Mouse (Mus musculus) layer of hippocampus, adult 9-11 months (tissue): ENCODE measurements around the gene Diras2.

Experiments used
- DNase-seq: peaks from one replicate; pipeline ENCODE4 v3.0.0; 2022

Diras2 gene

GRCm38 (mm10) chr13:52551275-52551674, 20.2 kb upstream of the Diras2 start:
- no peak for DNase-seq

GRCm38 (mm10) chr13:52550690-52551193, 19.7 kb upstream of the Diras2 start:
- DNase-seq = no peak

DNA sequence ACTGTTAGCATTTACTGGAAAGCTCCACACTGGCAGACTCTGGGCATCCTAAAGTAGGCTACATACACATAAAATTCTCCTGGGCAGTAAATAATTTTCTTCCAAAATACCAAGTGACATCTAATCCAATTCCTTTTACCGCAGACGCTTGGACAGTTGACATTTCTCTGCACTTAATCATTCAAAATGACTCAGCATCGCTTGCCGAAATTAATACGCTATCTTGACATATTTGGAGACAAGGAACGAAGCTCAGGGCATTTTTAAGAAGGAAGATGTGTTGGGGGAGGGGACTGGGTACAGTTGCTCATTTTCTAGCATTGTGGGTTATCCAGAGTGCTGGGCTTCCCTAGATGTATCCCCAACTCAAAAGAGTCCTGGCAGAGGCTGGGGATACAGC, 15.2 kb upstream of the Diras2 start:
- DNase-seq = no peak

DNA sequence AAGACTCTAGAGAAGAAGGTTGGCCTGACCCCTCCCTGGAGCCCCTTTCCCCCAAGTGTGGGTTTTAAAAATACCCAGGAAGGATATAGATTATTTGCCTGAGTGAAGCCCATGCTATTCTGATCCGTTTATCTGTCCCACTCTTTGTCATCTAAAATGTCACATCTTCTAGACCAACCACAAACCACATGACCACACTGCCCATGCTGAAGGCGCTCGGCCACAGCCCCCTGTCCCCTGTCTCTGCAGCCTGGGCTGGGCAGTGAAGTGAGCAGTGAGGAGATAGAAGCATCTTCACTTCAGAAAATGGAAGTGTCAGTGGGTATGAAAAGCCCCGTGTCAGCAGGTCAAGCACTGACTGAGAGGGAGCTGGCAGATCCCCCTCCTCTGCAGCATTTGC, 11.6 kb upstream of the Diras2 start:
- DNase-seq = no peak

DNA sequence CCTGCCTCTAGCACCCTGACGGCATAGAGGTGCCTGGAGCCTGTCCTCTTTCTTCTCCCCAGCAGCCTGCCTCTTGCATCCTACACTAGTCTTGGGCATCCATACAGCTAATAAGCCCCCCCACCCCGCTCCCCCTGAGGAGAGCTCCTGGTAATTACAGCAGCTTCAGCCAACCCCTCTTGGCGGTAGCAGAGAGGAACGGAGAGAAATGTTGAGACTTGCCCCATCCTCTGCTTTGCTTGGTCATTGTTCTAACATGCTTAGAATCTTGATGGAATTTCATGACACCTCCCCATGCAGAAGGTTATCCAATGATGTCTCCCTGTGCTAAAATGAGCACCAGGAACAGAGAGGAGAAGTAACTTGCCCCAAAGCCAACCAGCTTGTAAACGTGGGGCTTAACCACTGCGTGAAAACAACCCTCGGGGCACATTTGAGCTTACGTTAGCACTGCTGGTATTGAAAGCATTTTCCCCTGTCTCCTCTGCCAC, 11.0 kb upstream of the Diras2 start:
- DNase-seq = no peak

GRCm38 (mm10) chr13:52541385-52542035, 10.4 kb upstream of the Diras2 start:
- no peak for DNase-seq

- no peak for DNase-seq
These were observed 8.4 kb upstream of the Diras2 start for GRCm38 (mm10) chr13:52539461-52539860.

- DNase-seq = no peak
These were observed 7.6 kb upstream of the Diras2 start for GRCm38 (mm10) chr13:52538588-52539116.

DNA sequence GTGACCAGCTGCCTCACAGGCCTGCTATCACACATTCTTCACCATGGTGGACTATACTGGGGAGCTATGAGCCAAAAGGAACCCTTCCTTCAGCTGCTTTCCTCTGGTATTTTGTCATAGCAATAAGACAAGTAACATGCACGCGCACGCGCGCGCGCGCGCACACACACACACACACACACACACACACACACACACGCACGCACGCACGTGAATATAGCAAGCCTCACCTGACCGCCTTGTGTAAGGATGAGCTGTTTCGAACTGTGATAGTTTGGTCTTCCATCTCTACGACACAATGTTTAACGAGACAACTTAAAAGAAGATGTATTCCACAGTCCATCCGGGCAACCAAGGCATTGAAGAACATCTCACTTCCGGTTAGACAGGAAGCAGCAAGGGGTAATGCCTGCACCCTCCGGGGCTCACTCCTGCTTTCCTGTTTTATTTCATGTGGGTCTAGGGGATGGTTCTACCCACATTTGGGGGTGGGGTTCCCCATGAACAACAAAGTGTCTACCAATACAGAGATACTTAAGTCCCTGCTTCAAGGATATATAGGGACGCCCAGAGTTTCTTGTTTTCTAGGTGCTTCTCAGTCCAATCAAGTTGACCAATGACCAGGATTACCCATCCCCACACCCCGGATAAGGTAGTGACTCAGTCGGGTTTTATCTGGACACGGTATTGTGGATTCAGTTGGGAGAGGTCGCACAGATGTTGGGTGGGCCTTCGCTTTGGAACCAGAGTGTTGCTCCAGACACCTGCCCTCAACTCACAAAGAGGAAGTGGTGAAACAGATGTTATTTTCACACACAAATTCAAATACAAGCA, 6.9 kb upstream of the Diras2 start:
- no peak for DNase-seq

DNA sequence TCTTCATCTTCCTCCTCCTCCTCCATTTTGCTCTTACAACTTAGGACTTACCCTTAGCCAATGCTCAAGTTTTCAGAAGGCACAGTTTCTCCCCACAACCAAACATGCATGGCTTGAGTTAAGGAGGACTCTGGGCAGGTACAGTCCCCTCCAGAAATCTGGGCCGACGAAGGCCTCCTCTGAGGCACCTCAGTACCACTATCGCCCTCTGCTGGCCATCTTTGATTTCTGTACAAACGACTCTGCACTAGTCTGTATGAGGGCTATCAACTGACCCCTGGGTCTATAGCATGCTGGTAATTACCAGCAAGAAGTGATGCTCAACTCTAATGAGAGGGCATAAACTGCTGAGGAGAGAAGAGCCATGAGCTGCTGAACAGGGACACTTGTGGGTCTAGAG, 4.5 kb upstream of the Diras2 start:
- DNase-seq = no peak

GRCm38 (mm10) chr13:52533644-52534043, 2.6 kb upstream of the Diras2 start:
- DNase-seq = no peak

- DNase-seq = peak; percentile 92
These were observed 802 bp downstream of the Diras2 start for GRCm38 (mm10) chr13:52530008-52530945.

DNA sequence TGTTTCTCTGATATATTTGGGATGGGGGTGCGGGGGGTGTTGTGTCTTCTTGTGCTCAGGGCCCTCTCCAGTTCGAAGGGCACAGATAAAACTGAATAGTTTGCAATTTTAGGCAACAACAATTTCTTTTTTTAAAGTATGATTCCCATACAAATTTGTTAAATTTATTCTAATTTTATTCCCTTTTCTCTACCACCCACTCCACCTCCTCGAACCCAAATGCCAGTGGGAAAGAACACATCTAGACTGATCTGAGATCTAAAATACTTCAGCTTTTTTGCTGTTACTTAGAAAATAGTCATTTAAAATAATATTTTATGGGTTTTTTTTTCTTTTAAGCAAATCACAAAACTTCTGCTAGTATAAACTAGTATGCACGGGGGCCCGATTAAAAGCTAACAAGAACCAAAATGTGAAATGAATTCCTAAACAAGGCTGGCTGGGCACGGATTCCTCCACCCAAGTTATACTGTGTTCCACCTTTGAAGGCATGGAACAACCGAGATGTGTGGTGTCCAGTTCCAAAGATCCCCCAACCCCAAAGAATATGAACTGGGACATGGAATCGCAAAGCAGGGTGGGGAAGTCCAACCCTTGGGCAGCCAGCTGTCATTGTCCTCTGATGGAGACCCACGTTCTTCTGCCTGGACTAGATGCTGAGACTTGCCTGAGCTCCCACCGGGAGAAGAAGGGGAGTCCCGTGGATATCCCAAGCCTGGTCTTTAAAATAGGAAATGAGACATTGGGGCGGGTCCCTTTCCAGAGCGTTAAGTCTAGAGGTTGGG, 1.7 kb downstream of the Diras2 start:
- DNase-seq = no peak

DNA sequence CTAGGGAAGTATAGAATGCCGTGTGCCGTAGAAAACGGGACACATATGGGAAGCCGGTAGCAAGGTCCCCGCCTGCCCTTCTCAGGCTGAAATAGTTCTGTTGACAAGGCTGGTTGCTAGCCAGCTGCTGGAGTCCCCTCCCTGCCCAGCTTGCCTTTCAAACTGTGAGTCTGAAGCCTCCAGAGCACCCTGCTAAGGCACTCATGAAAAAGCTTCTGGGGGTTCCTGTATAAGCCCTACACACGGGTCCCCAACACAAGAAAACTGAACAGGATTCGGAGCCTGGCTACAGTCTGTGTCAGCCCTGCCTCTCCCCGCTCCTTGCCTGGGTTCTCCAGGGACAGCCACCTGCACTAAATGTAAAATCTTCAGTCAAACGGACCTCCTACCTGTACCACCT, 2.3 kb downstream of the Diras2 start:
- peak; percentile 44 for DNase-seq

DNA sequence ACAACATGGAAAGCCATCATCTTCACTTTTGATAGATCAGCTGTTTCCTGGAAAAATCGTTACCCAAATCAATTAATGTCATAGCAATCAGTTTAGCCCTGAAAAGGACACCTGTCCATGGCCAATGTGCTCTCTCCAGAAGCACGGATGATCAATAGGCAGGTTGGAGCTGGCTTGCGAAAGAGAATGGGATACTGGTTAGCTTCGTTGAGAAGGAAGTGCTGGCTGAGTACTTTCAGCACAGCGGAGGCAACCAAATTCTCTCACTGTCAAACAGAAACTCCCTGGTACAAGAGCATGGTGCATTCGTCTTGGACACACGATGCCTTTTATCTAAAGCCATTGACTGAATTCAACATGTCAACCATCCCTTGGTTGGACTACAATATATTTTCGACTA, 2.8 kb downstream of the Diras2 start:
- DNase-seq = no peak

GRCm38 (mm10) chr13:52526249-52527035, 4.6 kb downstream of the Diras2 start:
- no peak for DNase-seq

DNA sequence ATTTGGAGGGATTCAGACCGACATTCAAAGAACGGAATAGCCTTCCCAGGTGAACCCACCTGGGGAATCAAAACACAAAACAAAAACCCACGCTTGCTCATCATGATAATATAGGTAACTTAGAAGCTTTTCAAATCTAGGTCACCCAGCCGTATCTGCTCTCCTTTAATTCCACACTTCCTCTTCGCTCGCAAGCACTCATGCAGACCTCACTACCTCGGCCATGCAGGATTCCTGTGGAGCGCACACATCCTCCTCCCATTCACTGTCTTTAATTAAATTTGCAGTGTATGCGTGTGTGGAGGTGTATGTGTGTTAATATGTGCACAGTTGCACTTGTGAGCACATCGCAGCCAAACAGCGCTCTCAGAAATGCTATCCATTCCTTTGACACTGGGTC, 6.8 kb downstream of the Diras2 start:
- no peak for DNase-seq

DNA sequence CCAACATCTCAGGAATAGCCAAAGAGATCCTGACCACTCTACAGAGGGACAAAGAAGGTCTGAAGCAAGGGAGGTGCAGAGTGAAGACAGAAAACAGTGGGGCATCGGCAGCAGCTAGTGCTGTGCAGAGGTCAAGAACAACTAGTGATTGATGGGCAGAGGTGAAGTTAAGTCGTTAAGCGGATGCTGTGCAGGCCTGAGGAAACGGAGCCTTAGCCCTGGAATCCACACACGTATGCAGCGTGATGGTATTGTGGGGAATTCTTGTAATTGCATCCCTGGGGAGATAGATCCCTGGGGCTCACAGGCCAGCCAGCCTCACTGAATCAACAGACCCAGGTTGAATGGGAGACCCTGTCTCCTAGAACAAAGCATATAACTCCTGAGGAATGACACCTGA, 9.9 kb downstream of the Diras2 start:
- DNase-seq = no peak

DNA sequence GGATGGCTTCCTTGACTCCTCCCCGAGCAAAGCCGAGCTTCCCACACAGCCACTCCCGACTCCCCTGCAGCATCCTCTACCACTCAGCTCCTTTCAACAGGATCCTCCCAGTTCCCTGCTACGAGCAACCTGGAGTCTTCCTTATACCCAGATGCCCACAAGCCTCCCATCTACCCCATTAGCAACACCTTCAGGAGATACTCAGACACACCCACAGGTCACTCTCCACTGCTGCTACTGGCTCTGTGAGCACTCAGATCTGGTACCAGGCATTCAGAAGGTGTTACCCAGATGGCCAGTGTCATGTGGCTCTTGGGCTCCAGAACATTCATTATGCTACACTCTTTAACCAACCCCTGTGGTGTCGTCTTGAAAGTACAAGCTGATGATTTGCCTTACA, 11.7 kb downstream of the Diras2 start:
- no peak for DNase-seq

DNA sequence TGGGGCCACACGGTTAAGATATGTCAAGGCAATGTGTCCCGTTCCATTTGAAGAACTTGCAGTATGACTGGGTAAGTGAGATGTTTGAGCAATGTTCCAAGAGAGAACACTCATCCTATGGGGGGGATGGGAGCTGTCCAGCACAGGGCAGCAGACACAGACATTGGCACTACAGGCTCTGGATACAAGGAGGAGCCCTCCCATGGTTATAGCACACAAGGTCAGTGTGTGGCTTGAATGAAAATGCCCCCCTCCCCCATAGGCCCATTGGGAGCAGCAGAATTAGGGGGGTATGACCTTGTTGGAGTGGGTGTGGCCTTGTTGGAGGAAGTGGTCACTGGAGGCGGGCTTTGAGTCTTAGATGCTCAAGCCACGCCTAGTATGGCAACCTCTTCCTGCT, 12.7 kb downstream of the Diras2 start:
- no peak for DNase-seq

GRCm38 (mm10) chr13:52517021-52517420, 14.1 kb downstream of the Diras2 start:
- no peak for DNase-seq
